Mouse (Mus musculus) adrenal gland, adult 10 weeks (tissue): ENCODE results near the gene Klra2. TPM values are rescaled to one million over a fixed set of nuclear protein-coding genes. Genes with fewer than 3 reads are reported as not detected.

Experiments used
- polyA plus RNA-seq: library from polyadenylated mRNA; stranded (reverse); fragments of 350-450 nt; fragmentation: Illumina TruSeq; extraction: RNeasy Lipid Tissue Mini Kit (QIAGEN cat#74804); gene quantifications from one replicate; pipeline ENCODE4 v1.2.3, GENCODE M21; 2014; ENCODE audit warnings: low read depth, low replicate concordance

The Klra2 gene
- polyA plus RNA-seq: 13.9 TPM

GRCm38 (mm10) chr6:131247206-131247605, at the start of gene Klra2:
Gene Klra2, minus strand, starts transcription at chr6:131247362.

GRCm38 (mm10) chr6:131292991-131293788, 46.0 kb upstream of the Klra2 start, which contains the start of gene Magohb:
Gene Magohb, minus strand, starts transcription at chr6:131293244.

Other genes with a start within 250 kb of the Klra2 start
- gene Magohb, start 45.9 kb upstream of the Klra2 start, polyA plus RNA-seq: 29.7 TPM
- gene Styk1, start 106.2 kb upstream of the Klra2 start, polyA plus RNA-seq: 1.2 TPM
- gene Ybx3, start 141.1 kb upstream of the Klra2 start, polyA plus RNA-seq: 85.4 TPM
- not detected for gene 5430401F13Rik, start 239.0 kb upstream of the Klra2 start, polyA plus RNA-seq
- gene Gm6619, start 239.0 kb upstream of the Klra2 start, polyA plus RNA-seq: not detected